Mouse (Mus musculus) testis, postnatal 14 days (tissue): Measurements from ENCODE around the gene Ccdc183.
A peak's percentile ranks its signal among the peaks of the same experiment; 100 is the strongest.

Source experiments
- DNase-seq: peaks from one replicate; pipeline ENCODE4 v3.0.0; 2021; ENCODE audit warnings: low spot score

Ccdc183 gene

GRCm38 (mm10) chr2:25607761-25608622, 9.5 kb downstream of the Ccdc183 start, which contains the start of gene Rabl6:
Gene Rabl6, minus strand, starts transcription at chr2:25608521.
- DNase-seq, result peak; percentile 91

GRCm38 (mm10) chr2:25602526-25602925, 15.0 kb downstream of the Ccdc183 start:
- no peak for DNase-seq

GRCm38 (mm10) chr2:25600037-25600436, 17.4 kb downstream of the Ccdc183 start:
- no peak for DNase-seq

GRCm38 (mm10) chr2:25598749-25599148, 18.7 kb downstream of the Ccdc183 start:
- DNase-seq, result no peak

- DNase-seq, result no peak
These were observed 20.5 kb downstream of the Ccdc183 start for GRCm38 (mm10) chr2:25596765-25597510.

- DNase-seq, result no peak
These were observed 25.6 kb downstream of the Ccdc183 start for GRCm38 (mm10) chr2:25591863-25592262.

GRCm38 (mm10) chr2:25588227-25588907, 29.1 kb downstream of the Ccdc183 start:
- no peak for DNase-seq

- DNase-seq, result no peak
These were observed 30.2 kb downstream of the Ccdc183 start for GRCm38 (mm10) chr2:25587290-25587689.

GRCm38 (mm10) chr2:25585601-25586000, 31.9 kb downstream of the Ccdc183 start:
- no peak for DNase-seq

- no peak for DNase-seq
These were observed 32.6 kb downstream of the Ccdc183 start for GRCm38 (mm10) chr2:25584856-25585255.

GRCm38 (mm10) chr2:25584152-25584551, 33.3 kb downstream of the Ccdc183 start:
- DNase-seq, result no peak

- no peak for DNase-seq
These were observed 33.9 kb downstream of the Ccdc183 start for GRCm38 (mm10) chr2:25583571-25583970.

- no peak for DNase-seq
These were observed 34.4 kb downstream of the Ccdc183 start for GRCm38 (mm10) chr2:25583120-25583481.

- DNase-seq, result no peak
These were observed 34.9 kb downstream of the Ccdc183 start for GRCm38 (mm10) chr2:25582466-25583119.

- no peak for DNase-seq
These were observed 35.6 kb downstream of the Ccdc183 start for GRCm38 (mm10) chr2:25581901-25582301.

- peak; percentile 62 for DNase-seq
These were observed 36.1 kb downstream of the Ccdc183 start, which contains the start of gene Ajm1 for GRCm38 (mm10) chr2:25581294-25581864. Gene Ajm1, minus strand, starts transcription at chr2:25581757.

GRCm38 (mm10) chr2:25580621-25581101, 36.8 kb downstream of the Ccdc183 start:
- no peak for DNase-seq

- no peak for DNase-seq
These were observed 37.6 kb downstream of the Ccdc183 start for GRCm38 (mm10) chr2:25579737-25580460.

- DNase-seq, result no peak
These were observed 38.4 kb downstream of the Ccdc183 start for GRCm38 (mm10) chr2:25578796-25579736.
